Mouse (Mus musculus) MEL (cell line): Measurements from ENCODE around the gene Pou6f1. TPM values are rescaled to one million over a fixed set of nuclear protein-coding genes. Genes with fewer than 3 reads are reported as not detected.

ENCODE experiments used
- DNase-seq: peaks from one replicate; pipeline ENCODE4 v3.0.0; 2011; ENCODE audit warnings: low read depth, low spot score
- H3K27ac ChIP-seq: 2 replicates; pipeline ENCODE4 v1.5.1; 2012; ENCODE audit warnings: low read depth, mild to moderate bottlenecking, control low read depth, low read length, moderate library complexity; ENCODE audit not compliant: control insufficient read depth
- H3K27me3 ChIP-seq, 2 experiments: fragments of 150-350 bp in 1 of 2; sonication (generic) in 1 of 2; 2 replicates each; pipeline ENCODE4 v1.6.1; 2012; ENCODE audit warnings: low read length in 2 of 2, mild to moderate bottlenecking in 2 of 2, improper control_type of control experiment in 1 of 2, moderate library complexity in 1 of 2; ENCODE audit not compliant: insufficient read depth in 2 of 2, control insufficient read depth in 1 of 2
- H3K36me3 ChIP-seq, 2 experiments: 2 replicates each; pipeline ENCODE4 v1.6.1; 2012 to 2014; ENCODE audit warnings: low read length in 2 of 2, improper control_type of control experiment in 1 of 2, inconsistent platforms in 1 of 2, mild to moderate bottlenecking in 1 of 2; ENCODE audit not compliant: insufficient read depth in 2 of 2, control insufficient read depth in 1 of 2
- H3K4me1 ChIP-seq, 2 experiments: fragments of 150-350 bp in 1 of 2; sonication (generic) in 1 of 2; 2 replicates each; pipeline ENCODE4 v1.6.1; 2012; ENCODE audit warnings: low read length in 2 of 2, improper control_type of control experiment in 1 of 2, mild to moderate bottlenecking in 1 of 2; ENCODE audit not compliant: insufficient read depth in 2 of 2, control insufficient read depth in 1 of 2
- H3K4me3 ChIP-seq, 2 experiments: fragments of 150-350 bp in 1 of 2; sonication (generic) in 1 of 2; 2 replicates each; pipeline ENCODE4 v1.5.1; 2012; ENCODE audit warnings: low read depth in 2 of 2, low read length in 2 of 2, mild to moderate bottlenecking in 2 of 2, moderate library complexity in 2 of 2, control low read depth in 1 of 2, improper control_type of control experiment in 1 of 2; ENCODE audit not compliant: control insufficient read depth in 1 of 2, insufficient read depth in 1 of 2
- H3K79me2 ChIP-seq: 2 replicates; pipeline ENCODE4 v1.6.1; 2012; ENCODE audit warnings: mild to moderate bottlenecking, low read length, moderate library complexity; ENCODE audit not compliant: control insufficient read depth, poor library complexity, insufficient read depth
- H3K9ac ChIP-seq: 2 replicates; pipeline ENCODE4 v1.6.1; 2012; ENCODE audit warnings: low read depth, mild to moderate bottlenecking, control low read depth, low read length, moderate library complexity; ENCODE audit not compliant: control insufficient read depth, poor library complexity, severe bottlenecking
- H3K9me3 ChIP-seq: fragments of 150-350 bp; sonication (generic); replicated peaks from 2 replicates; pipeline ENCODE4 v1.6.1; 2012; ENCODE audit warnings: mild to moderate bottlenecking, low read length, improper control_type of control experiment, moderate library complexity; ENCODE audit not compliant: insufficient read depth
- ELF1 ChIP-seq: IDR thresholded peaks from 2 replicates; pipeline ENCODE4 v1.6.1; 2014; ENCODE audit warnings: low read depth, mild to moderate bottlenecking, inconsistent platforms, low read length, improper control_type of control experiment, moderate library complexity
- EP300 ChIP-seq, 2 experiments: IDR thresholded peaks; 2 replicates each; pipeline ENCODE4 v1.6.1; 2011; ENCODE audit warnings: improper control_type of control experiment in 2 of 2, low read length in 2 of 2, low read depth in 1 of 2, mild to moderate bottlenecking in 1 of 2
- ETS1 ChIP-seq: IDR thresholded peaks from 2 replicates; pipeline ENCODE4 v1.6.1; 2012; ENCODE audit warnings: low read depth, mild to moderate bottlenecking, inconsistent platforms, low read length, improper control_type of control experiment, moderate library complexity
- GABPA ChIP-seq: IDR thresholded peaks from 2 replicates; pipeline ENCODE4 v1.6.1; 2012; ENCODE audit warnings: low read depth, mild to moderate bottlenecking, inconsistent platforms, low read length, improper control_type of control experiment, moderate library complexity
- GATA1 ChIP-seq: IDR thresholded peaks from 2 replicates; pipeline ENCODE4 v1.6.1; 2011; ENCODE audit warnings: low read depth, low read length, improper control_type of control experiment
- HCFC1 ChIP-seq: IDR thresholded peaks from 2 replicates; pipeline ENCODE4 v1.6.1; 2012; ENCODE audit warnings: low read depth, mild to moderate bottlenecking, inconsistent platforms, low read length, improper control_type of control experiment, moderate library complexity
- JUND ChIP-seq: IDR thresholded peaks from 2 replicates; pipeline ENCODE4 v1.6.1; 2011; ENCODE audit warnings: low read depth, mild to moderate bottlenecking, improper control_type of control experiment, low read length
- MAX ChIP-seq: IDR thresholded peaks from 2 replicates; pipeline ENCODE4 v1.6.1; 2011; ENCODE audit warnings: low read length, improper control_type of control experiment
- MAZ ChIP-seq: IDR thresholded peaks from 2 replicates; pipeline ENCODE4 v1.6.1; 2012; ENCODE audit warnings: low read depth, mild to moderate bottlenecking, inconsistent platforms, low read length, improper control_type of control experiment
- POLR2A ChIP-seq, 2 experiments: IDR thresholded peaks; 2 replicates each; pipeline ENCODE4 v1.6.1; 2011 to 2012; ENCODE audit warnings: low read length in 2 of 2, mild to moderate bottlenecking in 2 of 2, control low read depth in 1 of 2, improper control_type of control experiment in 1 of 2, low read depth in 1 of 2, moderate library complexity in 1 of 2; ENCODE audit not compliant: control insufficient read depth in 1 of 2, insufficient read depth in 1 of 2, poor library complexity in 1 of 2
- POLR2AphosphoS2 ChIP-seq: IDR thresholded peaks from 2 replicates; pipeline ENCODE4 v1.6.1; 2011; ENCODE audit warnings: low read length, improper control_type of control experiment
- POLR2AphosphoS5 ChIP-seq: IDR thresholded peaks from 2 replicates; pipeline ENCODE4 v1.6.1; 2012; ENCODE audit warnings: low read depth, borderline replicate concordance, mild to moderate bottlenecking, inconsistent platforms, low read length, moderate library complexity, mixed read lengths
- RCOR1 ChIP-seq: IDR thresholded peaks from 2 replicates; pipeline ENCODE4 v1.6.1; 2012; ENCODE audit warnings: low read depth, mild to moderate bottlenecking, inconsistent platforms, low read length, improper control_type of control experiment
- TBP ChIP-seq: IDR thresholded peaks from 2 replicates; pipeline ENCODE4 v1.8.0; 2011; ENCODE audit warnings: low read depth, low read length, improper control_type of control experiment
- TCF12 ChIP-seq: IDR thresholded peaks from 2 replicates; pipeline ENCODE4 v1.6.1; 2014; ENCODE audit warnings: low read depth, mild to moderate bottlenecking, inconsistent platforms, low read length, improper control_type of control experiment, moderate library complexity
- USF2 ChIP-seq, 2 experiments: IDR thresholded peaks; 2 replicates each; pipeline ENCODE4 v1.6.1; 2011 to 2012; ENCODE audit warnings: improper control_type of control experiment in 2 of 2, low read length in 2 of 2, borderline replicate concordance in 1 of 2, inconsistent platforms in 1 of 2, low read depth in 1 of 2, mild to moderate bottlenecking in 1 of 2; ENCODE audit not compliant: insufficient read depth in 1 of 2
- ZC3H11A ChIP-seq: IDR thresholded peaks from 2 replicates; pipeline ENCODE4 v1.6.1; 2012; ENCODE audit warnings: low read depth, mild to moderate bottlenecking, inconsistent platforms, low read length, improper control_type of control experiment
- ZMIZ1 ChIP-seq: IDR thresholded peaks from 2 replicates; pipeline ENCODE4 v1.6.1; 2012; ENCODE audit warnings: low read depth, mild to moderate bottlenecking, inconsistent platforms, low read length, improper control_type of control experiment, moderate library complexity
- polyA plus RNA-seq, 2 experiments: library from polyadenylated mRNA; stranded (reverse) in 1 of 2; unstranded in 1 of 2; fragments of >175 nt in 1 of 2; fragments of >200 nt in 1 of 2; gene quantifications; 2 replicates each; pipeline versions ENCODE4 v1.2.1 to v1.2.4; 2012; ENCODE audit warnings: low replicate concordance in 2 of 2, low read depth in 1 of 2; ENCODE audit not compliant: insufficient read length in 2 of 2, insufficient read depth in 1 of 2, missing spikeins in 1 of 2
- total RNA-seq: library from RNA; depleted of rRNA; stranded (reverse); fragments of 300-350 nt; gene quantifications from 2 replicates; pipeline ENCODE4 v1.2.3, GENCODE M21; 2012

The Pou6f1 gene
- total and polyA plus RNA-seq, 3 experiments = 0.46 to 2.5 TPM; not detected in 1

GRCm38 (mm10) chr15:100556378-100556777, 43.4 kb downstream of the Pou6f1 start:
- H3K79me2 ChIP-seq = peaks cover 4% of the 10 kb centered on the region
- DNase-seq = peak; percentile 61
- no peaks in the 10 kb centered on the region for H3K9me3 ChIP-seq
- H3K4me1 ChIP-seq = peaks cover 10 to 33% of the 10 kb centered on the region in 2 experiments
- TF ChIP-seq ETS1 (no peak), RCOR1 (peak; percentile 44; the same call in 1 of the 2 replicates), TBP (no peak), JUND (peak; percentile 23; the same call in 1 of the 2 replicates), USF2 (IDR thresholded peaks at IDR 0.05; ENCODE audit: borderline replicate concordance in 1 of 2, insufficient read depth in 1 of 2, low read depth in 1 of 2, low read length in 2 of 2) (no peak), MAZ (no peak), GATA1 (peak; percentile 73)
- peaks cover 0 to 22% of the 10 kb centered on the region in 2 experiments; a peak in 2 of 4 replicates for H3K36me3 ChIP-seq
- peak overlapping the region; percentile 5 to 32; a peak in 2 of 4 replicates for H3K4me3 ChIP-seq
- no peak overlapping the region; the same call in 1 of the 2 replicates for H3K27ac ChIP-seq
- no peaks in the 10 kb centered on the region for H3K27me3 ChIP-seq
- no peak overlapping the region for H3K9ac ChIP-seq

GRCm38 (mm10) chr15:100555965-100556364, 43.8 kb downstream of the Pou6f1 start:
- peak overlapping the region; percentile 5 to 32; a peak in 2 of 4 replicates for H3K4me3 ChIP-seq

More at GRCm38 (mm10) chr15:100555965-100556364, 43.8 kb downstream of the Pou6f1 start:
- TF ChIP-seq POLR2A (IDR thresholded peaks at IDR 0.05; ENCODE audit: control insufficient read depth in 1 of 2, insufficient read depth in 1 of 2, low read depth in 1 of 2, low read length in 2 of 2, poor library complexity in 1 of 2) (no peak), USF2 (IDR thresholded peaks at IDR 0.05; ENCODE audit: borderline replicate concordance in 1 of 2, insufficient read depth in 1 of 2, low read depth in 1 of 2, low read length in 2 of 2) (no peak), TCF12 (peak; percentile 75), GATA1 (peak; percentile 93), EP300 (IDR thresholded peaks at IDR 0.05; ENCODE audit: low read depth in 1 of 2, low read length in 2 of 2) (peak; percentile 74 to 83; a peak in 3 of 4 replicates), MAX (peak; percentile 26; the same call in 1 of the 2 replicates), RCOR1 (peak; percentile 87), ZMIZ1 (no peak), POLR2AphosphoS2 (no peak), GABPA (0 out of 2 replicates have a peak, but pooled peaks have one; percentile 14), ZC3H11A (0 out of 2 replicates have a peak, but pooled peaks have one; percentile 6), ELF1 (peak; percentile 25; the same call in 1 of the 2 replicates), MAZ (peak; percentile 53; the same call in 1 of the 2 replicates), POLR2AphosphoS5 (no peak), HCFC1 (peak; percentile 30; the same call in 1 of the 2 replicates), ETS1 (peak; percentile 83), TBP (0 out of 2 replicates have a peak, but pooled peaks have one; percentile 32)
- Histone ChIP-seq H3K4me1 (peaks cover 10 to 33% of the 10 kb centered on the region in 2 experiments), H3K27ac (no peak overlapping the region; the same call in 1 of the 2 replicates), H3K79me2 (peaks cover 8% of the 10 kb centered on the region), H3K9me3 (no peaks in the 10 kb centered on the region), H3K36me3 (peaks cover 0 to 22% of the 10 kb centered on the region in 2 experiments; a peak in 2 of 4 replicates), H3K9ac (no peak overlapping the region), H3K27me3 (no peaks in the 10 kb centered on the region)
- peak; percentile 86 for DNase-seq
